21 mouse cellular contexts compared by ENCODE assay signal in the genomic region with DNA sequence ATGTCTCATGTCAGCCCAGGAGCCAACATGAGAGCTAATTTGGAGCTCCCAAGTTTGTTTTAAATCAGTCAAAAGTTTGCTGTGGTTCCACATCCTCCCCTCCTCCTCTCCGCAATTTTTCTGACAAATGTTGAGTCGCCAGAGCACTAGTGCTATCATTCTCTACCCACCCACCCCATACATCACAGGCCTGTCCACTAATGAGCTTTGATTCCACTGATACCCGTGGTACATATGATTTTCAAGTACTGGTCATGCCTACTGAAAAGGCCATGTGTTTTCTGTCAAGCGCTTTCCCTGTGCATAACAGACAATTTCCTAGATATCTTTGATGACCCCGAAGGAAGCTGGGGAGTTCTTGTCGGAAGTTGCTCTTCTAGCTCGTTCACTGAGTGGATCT.
"Had no signal": no experiment of that assay in that cellular context is flagged by ENCODE, and none has a peak within 500 bp of the region (broad histone marks: within the 10 kb centered on the region; RNA-seq: fewer than 3 reads in every experiment).

No protein-coding gene starts in this region.

- H3K4me1 ChIP-seq: liver, embryonic 13.5 days; megakaryocyte, embryonic 14.5 days; midbrain, embryonic 10.5 days; midbrain, embryonic 13.5 days; neural tube, embryonic 13.5 days; stomach, embryonic 15.5 days had no signal

- H3K4me2 ChIP-seq: limb, embryonic 12.5 days; limb, embryonic 15.5 days; liver, embryonic 13.5 days; midbrain, embryonic 13.5 days; neural tube, embryonic 13.5 days; stomach, embryonic 15.5 days had no signal

- H3K27me3 ChIP-seq: limb, embryonic 12.5 days; limb, embryonic 15.5 days; liver, embryonic 13.5 days; megakaryocyte, embryonic 14.5 days; midbrain, embryonic 13.5 days; neural tube, embryonic 13.5 days; stomach, embryonic 15.5 days had no signal

- DNase-seq: kidney, adult 8-10 months; kidney, postnatal 14 days; kidney, postnatal 4 days; liver, embryonic 13.5 days; lung, adult 2 months; retina, postnatal 1 day; right cerebral cortex, postnatal 25 days; spleen, adult 18-20 months; thymus, adult 18-20 months; thymus, postnatal 36 days had no signal

- H3K9me3 ChIP-seq: limb, embryonic 12.5 days; limb, embryonic 15.5 days; liver, embryonic 13.5 days; midbrain, embryonic 10.5 days; midbrain, embryonic 13.5 days; neural tube, embryonic 13.5 days; stomach, embryonic 15.5 days had no signal

- H3K9ac ChIP-seq: limb, embryonic 12.5 days; limb, embryonic 15.5 days; liver, embryonic 13.5 days; midbrain, embryonic 13.5 days; neural tube, embryonic 13.5 days; stomach, embryonic 15.5 days had no signal

- H3K27ac ChIP-seq: limb, embryonic 12.5 days; limb, embryonic 15.5 days; liver, embryonic 13.5 days; midbrain, embryonic 10.5 days; midbrain, embryonic 13.5 days; neural tube, embryonic 13.5 days; stomach, embryonic 15.5 days had no signal

- ATAC-seq: intestine, postnatal 0 days; lung, postnatal 0 days; midbrain, embryonic 13.5 days; midbrain, embryonic 16.5 days had no signal

- H3K4me3 ChIP-seq: limb, embryonic 12.5 days; limb, embryonic 15.5 days; liver, embryonic 13.5 days; megakaryocyte, embryonic 14.5 days; midbrain, embryonic 10.5 days; midbrain, embryonic 13.5 days; myocyte; neural tube, embryonic 13.5 days; stomach, embryonic 15.5 days had no signal

- H3K36me3 ChIP-seq: limb, embryonic 12.5 days; limb, embryonic 15.5 days; liver, embryonic 13.5 days; midbrain, embryonic 10.5 days; midbrain, embryonic 13.5 days; neural tube, embryonic 13.5 days; stomach, embryonic 15.5 days had no signal
